Mouse (Mus musculus) midbrain, embryonic 16.5 days (tissue): Measurements from ENCODE around the gene Syn3. TPM values are rescaled to one million over a fixed set of nuclear protein-coding genes. Genes with fewer than 3 reads are reported as not detected.

Experiments
- ATAC-seq: fragments of 200-750 bp; cut with Nextera tagmentation; 2 replicates; pipeline ENCODE4 v1.8.0; 2017; ENCODE audit warnings: moderate TSS enrichment
- H3K27ac ChIP-seq: fragments of 300-500 bp; sonication (generic); 2 replicates; pipeline ENCODE4 v1.5.1; 2014; ENCODE audit warnings: mild to moderate bottlenecking, low read length, mixed read lengths
- H3K27me3 ChIP-seq: fragments of 300-500 bp; sonication (generic); 2 replicates; pipeline ENCODE4 v1.6.1; 2014; ENCODE audit warnings: low read depth, low read length, mixed read lengths; ENCODE audit not compliant: control insufficient read depth, insufficient read depth
- H3K36me3 ChIP-seq: fragments of 300-500 bp; sonication (generic); 2 replicates; pipeline ENCODE4 v1.6.1; 2014; ENCODE audit warnings: mild to moderate bottlenecking, low read length, moderate library complexity, mixed read lengths; ENCODE audit not compliant: control insufficient read depth, insufficient read depth
- H3K4me1 ChIP-seq: fragments of 300-500 bp; sonication (generic); 2 replicates; pipeline ENCODE4 v1.6.1; 2014; ENCODE audit warnings: mild to moderate bottlenecking, low read length, mixed read lengths; ENCODE audit not compliant: control insufficient read depth, insufficient read depth
- H3K4me2 ChIP-seq: fragments of 300-500 bp; sonication (generic); 2 replicates; pipeline ENCODE4 v1.6.1; 2014; ENCODE audit warnings: mild to moderate bottlenecking, low read length, mixed read lengths
- H3K4me3 ChIP-seq: fragments of 300-500 bp; sonication (generic); 2 replicates; pipeline ENCODE4 v1.5.1; 2014; ENCODE audit warnings: low read depth, mild to moderate bottlenecking, low read length, moderate library complexity, mixed read lengths
- H3K9ac ChIP-seq: fragments of 300-500 bp; sonication (generic); 2 replicates; pipeline ENCODE4 v1.6.1; 2014; ENCODE audit warnings: low read depth, low read length, mixed read lengths
- H3K9me3 ChIP-seq: fragments of 300-500 bp; sonication (generic); replicated peaks from 2 replicates; pipeline ENCODE4 v1.6.1; 2014; ENCODE audit warnings: mild to moderate bottlenecking, low read length, mixed read lengths; ENCODE audit not compliant: control insufficient read depth, poor library complexity, severe bottlenecking
- WGBS: fragments of 180-500 bp; shearing (Covaris S2); extraction: QIAGEN DNeasy Blood & Tissue Kit; methylation state at CpG from one replicate; pipeline ENCODE4 v1.1.7; 2014; 5-methylcytosine and 5-hydroxymethylcytosine counted together
- polyA plus RNA-seq: library from polyadenylated mRNA; unstranded; fragments of >200 nt; fragmentation: Nextera tagmentation; extraction: Ambion mirVana; gene quantifications from 2 replicates; pipeline ENCODE4 v1.2.1, GENCODE M21; 2015

Gene Syn3
- polyA plus RNA-seq, 1 experiment from 2014 or later: 34.0 TPM

- no peaks in the 10 kb centered on the region for H3K9me3 ChIP-seq
- no peaks in the 10 kb centered on the region for H3K36me3 ChIP-seq
- H3K4me3 ChIP-seq: no peak overlapping the region
- no peak overlapping the region for H3K27ac ChIP-seq
- H3K27me3 ChIP-seq: no peaks in the 10 kb centered on the region
- no peak overlapping the region for H3K4me2 ChIP-seq
- ATAC-seq: no peak
- no peak overlapping the region for H3K9ac ChIP-seq
- no peaks in the 10 kb centered on the region for H3K4me1 ChIP-seq
- WGBS: 73% methylated on average over 5 of the region's 5 CpGs
These were observed 361.0 kb downstream of the Syn3 start for GRCm38 (mm10) chr10:86137589-86138173.

- ATAC-seq: no peak
- Histone ChIP-seq H3K27me3 (no peaks in the 10 kb centered on the region), H3K4me3 (no peak overlapping the region), H3K4me2 (no peak overlapping the region), H3K9me3 (no peaks in the 10 kb centered on the region), H3K27ac (no peak overlapping the region), H3K36me3 (no peaks in the 10 kb centered on the region), H3K9ac (no peak overlapping the region), H3K4me1 (no peaks in the 10 kb centered on the region)
- 62% methylated on average over 3 of the region's 3 CpGs for WGBS
These were observed 361.6 kb downstream of the Syn3 start for GRCm38 (mm10) chr10:86137106-86137505.

- Histone ChIP-seq H3K27me3 (no peaks in the 10 kb centered on the region), H3K9me3 (no peaks in the 10 kb centered on the region), H3K4me2 (no peak overlapping the region), H3K27ac (no peak overlapping the region), H3K36me3 (0 out of 2 replicates have a peak, but pooled peaks cover 4% of the 10 kb centered on the region), H3K9ac (no peak overlapping the region), H3K4me3 (no peak overlapping the region), H3K4me1 (no peaks in the 10 kb centered on the region)
- ATAC-seq: no peak
- 96% methylated on average over 1 of the region's 1 CpGs for WGBS
These were observed 362.4 kb downstream of the Syn3 start for GRCm38 (mm10) chr10:86136249-86136648.

- Histone ChIP-seq H3K36me3 (0 out of 2 replicates have a peak, but pooled peaks cover 4% of the 10 kb centered on the region), H3K27ac (no peak overlapping the region), H3K4me3 (no peak overlapping the region), H3K9me3 (no peaks in the 10 kb centered on the region), H3K4me1 (no peaks in the 10 kb centered on the region), H3K9ac (no peak overlapping the region), H3K4me2 (no peak overlapping the region), H3K27me3 (no peaks in the 10 kb centered on the region)
- no peak for ATAC-seq
- 80% methylated on average over 6 of the region's 6 CpGs for WGBS
These were observed 363.8 kb downstream of the Syn3 start for GRCm38 (mm10) chr10:86134848-86135247.

GRCm38 (mm10) chr10:86134336-86134735 lies 364.4 kb downstream of the Syn3 start:
- 84% methylated on average over 5 of the region's 5 CpGs for WGBS
- Histone ChIP-seq H3K9me3 (no peaks in the 10 kb centered on the region), H3K27me3 (no peaks in the 10 kb centered on the region), H3K9ac (no peak overlapping the region), H3K27ac (no peak overlapping the region), H3K4me2 (no peak overlapping the region), H3K4me1 (no peaks in the 10 kb centered on the region), H3K36me3 (0 out of 2 replicates have a peak, but pooled peaks cover 4% of the 10 kb centered on the region), H3K4me3 (no peak overlapping the region)
- no peak for ATAC-seq

- no peak for ATAC-seq
- no peak overlapping the region for H3K27ac ChIP-seq
- H3K4me1 ChIP-seq: no peaks in the 10 kb centered on the region
- no peaks in the 10 kb centered on the region for H3K27me3 ChIP-seq
- H3K36me3 ChIP-seq: 0 out of 2 replicates have a peak, but pooled peaks cover 4% of the 10 kb centered on the region
- H3K4me2 ChIP-seq: no peak overlapping the region
- no peaks in the 10 kb centered on the region for H3K9me3 ChIP-seq
- H3K9ac ChIP-seq: no peak overlapping the region
- 85% methylated on average over 10 of the region's 10 CpGs for WGBS
- no peak overlapping the region for H3K4me3 ChIP-seq
These were observed 366.2 kb downstream of the Syn3 start for GRCm38 (mm10) chr10:86132420-86132956.

- no peaks in the 10 kb centered on the region for H3K4me1 ChIP-seq
- H3K4me3 ChIP-seq: no peak overlapping the region
- WGBS: 93% methylated on average over 6 of the region's 6 CpGs
- ATAC-seq: no peak
- 0 out of 2 replicates have a peak, but pooled peaks cover 4% of the 10 kb centered on the region for H3K36me3 ChIP-seq
- H3K9ac ChIP-seq: no peak overlapping the region
- H3K9me3 ChIP-seq: no peaks in the 10 kb centered on the region
- H3K4me2 ChIP-seq: no peak overlapping the region
- H3K27me3 ChIP-seq: no peaks in the 10 kb centered on the region
- no peak overlapping the region for H3K27ac ChIP-seq
These were observed 369.6 kb downstream of the Syn3 start for GRCm38 (mm10) chr10:86129046-86129445.

GRCm38 (mm10) chr10:86126478-86126877 lies 372.2 kb downstream of the Syn3 start:
- Histone ChIP-seq H3K4me1 (no peaks in the 10 kb centered on the region), H3K4me3 (no peak overlapping the region), H3K27ac (no peak overlapping the region), H3K36me3 (0 out of 2 replicates have a peak, but pooled peaks cover 2% of the 10 kb centered on the region), H3K9ac (no peak overlapping the region), H3K4me2 (no peak overlapping the region), H3K27me3 (no peaks in the 10 kb centered on the region), H3K9me3 (no peaks in the 10 kb centered on the region)
- WGBS: 87% methylated on average over 11 of the region's 11 CpGs
- no peak for ATAC-seq

- no peak overlapping the region for H3K9ac ChIP-seq
- H3K4me1 ChIP-seq: no peaks in the 10 kb centered on the region
- ATAC-seq: no peak
- no peaks in the 10 kb centered on the region for H3K9me3 ChIP-seq
- no peak overlapping the region for H3K27ac ChIP-seq
- no peaks in the 10 kb centered on the region for H3K27me3 ChIP-seq
- no peak overlapping the region for H3K4me3 ChIP-seq
- H3K4me2 ChIP-seq: no peak overlapping the region
- H3K36me3 ChIP-seq: no peaks in the 10 kb centered on the region
- WGBS: 94% methylated on average over 2 of the region's 2 CpGs
These were observed 373.3 kb downstream of the Syn3 start for GRCm38 (mm10) chr10:86125421-86125820.
